Mouse (Mus musculus) C2C12 (cell line): ENCODE measurements around the gene Fam217a.
"Not testable (repeated sequence)": the region's sequence is repeated elsewhere in the genome, so short reads cannot be mapped to it uniquely, and the experiment has no call there.

ENCODE experiments used
- CEBPB ChIP-seq: IDR thresholded peaks from one replicate; pipeline ENCODE4 v1.6.1; 2011; ENCODE audit warnings: low read depth, mild to moderate bottlenecking, control low read depth, moderate library complexity
- CTCF ChIP-seq: IDR thresholded peaks from one replicate; pipeline ENCODE4 v1.5.1; 2011; ENCODE audit not compliant: control insufficient read depth, insufficient read depth, insufficient read length
- FOSL1 ChIP-seq: IDR thresholded peaks from one replicate; pipeline ENCODE4 v1.8.0; 2011; ENCODE audit warnings: mild to moderate bottlenecking, low read length; ENCODE audit not compliant: poor library complexity, insufficient read depth, severe bottlenecking
- MAX ChIP-seq: IDR thresholded peaks from one replicate; pipeline ENCODE4 v1.6.1; 2011; ENCODE audit warnings: mild to moderate bottlenecking, control low read depth
- MYOD1 ChIP-seq: IDR thresholded peaks from one replicate; pipeline ENCODE4 v1.6.1; 2011; ENCODE audit warnings: low read depth; ENCODE audit not compliant: control insufficient read depth, insufficient read length
- MYOG ChIP-seq: IDR thresholded peaks from one replicate; pipeline ENCODE4 v1.6.1; 2011; ENCODE audit not compliant: control insufficient read depth, insufficient read length; ENCODE audit errors: extremely low read depth
- USF1 ChIP-seq: IDR thresholded peaks from one replicate; pipeline ENCODE4 v1.6.1; 2011; ENCODE audit warnings: low read depth, mild to moderate bottlenecking, control low read depth, moderate library complexity

DNA sequence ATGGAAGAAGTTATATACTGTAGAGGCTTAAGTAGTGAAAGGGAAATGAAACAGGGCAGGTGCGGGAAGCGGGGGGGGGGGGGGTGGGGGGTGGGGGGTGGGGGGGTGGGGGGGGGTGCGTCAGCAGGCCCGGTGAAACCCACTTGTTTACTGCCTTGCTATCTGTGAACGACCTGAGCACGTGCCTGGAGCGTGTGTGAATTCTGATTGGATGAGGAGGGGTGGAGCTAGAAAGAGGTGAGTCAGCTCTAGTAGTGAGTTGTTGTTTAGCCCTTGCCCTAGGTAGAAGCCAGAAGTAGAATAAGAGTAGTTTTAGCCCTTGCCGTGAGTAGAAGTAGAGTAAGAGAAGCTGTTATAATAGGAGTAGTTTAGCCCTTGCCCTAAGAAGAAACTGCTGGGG, 62.9 kb downstream of the Fam217a start:
- not testable (repeated sequence) for TF ChIP-seq USF1, CTCF, FOSL1, MAX, CEBPB, MYOD1, MYOG
